Mouse (Mus musculus): ENCODE measurements at regions not wholly inside any gene's neighbourhood (a gene's known extent, or its start where the extent isn't known, plus 50 kb on each side); places are given as distances from the start of the nearest gene placed in this dataset.

DNA sequence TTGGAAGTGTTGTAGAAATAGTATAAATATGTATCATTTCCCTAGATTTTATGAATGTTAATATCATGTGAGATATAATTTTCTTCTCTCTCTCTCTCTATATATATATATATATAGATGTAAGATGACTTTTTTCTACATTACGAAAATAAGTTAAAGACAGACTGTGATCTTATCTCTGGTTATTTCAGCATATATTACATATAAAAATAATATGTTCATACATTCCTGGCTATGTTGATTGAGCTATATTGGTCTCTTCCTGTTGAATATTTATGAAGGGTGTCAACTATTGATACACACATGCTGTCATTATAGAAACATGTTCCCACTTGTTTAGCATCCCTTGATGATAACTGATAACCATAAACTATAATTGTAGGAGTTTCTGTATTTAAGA, 793.2 kb upstream of the Fat3 start:
- H3K36me3 ChIP-seq (replicated peaks; ENCODE audit: control insufficient read depth, insufficient read depth), result no peaks in the 10 kb centered on the region
- H3K9ac ChIP-seq, result no peak overlapping the region
- no peak for DNase-seq (ENCODE audit: low spot score)
- H3K4me2 ChIP-seq (replicated peaks), result no peak overlapping the region
- no peak overlapping the region for H3K27ac ChIP-seq
- H3K4me3 ChIP-seq (replicated peaks; ENCODE audit: low read length), result no peak overlapping the region
- WGBS, result 95% methylated on average over 1 of the region's 1 CpGs
- no peak for ATAC-seq (ENCODE audit: low FRiP score)
- no peaks in the 10 kb centered on the region for H3K4me1 ChIP-seq (replicated peaks; ENCODE audit: control insufficient read depth, insufficient read depth, low read length)
- no peaks in the 10 kb centered on the region for H3K27me3 ChIP-seq (ENCODE audit: control insufficient read depth, insufficient read depth, low read length)
- H3K9me3 ChIP-seq (ENCODE audit: control insufficient read depth, low read length), result no peaks in the 10 kb centered on the region

DNA sequence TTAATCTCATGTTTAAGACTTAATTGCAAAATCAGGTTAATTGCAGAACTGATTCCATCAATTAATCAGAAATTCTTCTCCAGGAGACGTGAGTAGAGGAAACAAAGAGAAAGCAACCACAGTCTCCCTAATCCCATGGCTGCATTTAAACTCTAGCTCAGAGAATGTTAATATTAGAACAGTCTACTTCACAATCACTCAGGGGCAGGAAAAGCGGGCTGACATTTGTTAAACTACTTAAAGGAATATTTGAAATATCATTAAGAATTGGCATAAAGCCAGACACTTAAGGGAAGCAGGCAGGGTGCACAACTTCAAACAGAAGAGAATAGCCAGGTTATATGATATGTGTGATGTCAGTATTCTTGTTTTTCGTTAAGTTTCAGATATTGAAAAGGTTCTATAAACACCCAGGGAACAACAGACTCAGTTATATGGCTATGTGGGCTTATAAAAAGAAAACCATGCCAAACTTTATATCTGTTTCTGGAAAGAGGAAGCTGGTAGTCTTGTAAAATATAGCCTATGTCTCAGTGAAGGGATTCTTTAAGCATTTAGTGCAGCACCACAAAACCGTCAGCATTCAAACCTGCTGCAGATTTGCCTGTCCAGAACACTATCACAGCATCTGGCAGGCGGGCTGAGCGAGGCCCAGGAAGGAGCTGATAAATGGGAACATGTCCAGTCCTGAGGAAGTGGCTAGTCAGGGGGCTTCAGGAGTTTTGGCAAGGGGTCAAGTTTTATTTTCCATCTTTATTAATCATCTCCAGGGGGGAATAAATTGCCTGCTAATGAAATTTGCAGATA, 787.9 kb upstream of the Fat3 start:
- ATAC-seq (ENCODE audit: low FRiP score) (no peak), DNase-seq (ENCODE audit: low spot score) (peak; percentile 36)

DNA sequence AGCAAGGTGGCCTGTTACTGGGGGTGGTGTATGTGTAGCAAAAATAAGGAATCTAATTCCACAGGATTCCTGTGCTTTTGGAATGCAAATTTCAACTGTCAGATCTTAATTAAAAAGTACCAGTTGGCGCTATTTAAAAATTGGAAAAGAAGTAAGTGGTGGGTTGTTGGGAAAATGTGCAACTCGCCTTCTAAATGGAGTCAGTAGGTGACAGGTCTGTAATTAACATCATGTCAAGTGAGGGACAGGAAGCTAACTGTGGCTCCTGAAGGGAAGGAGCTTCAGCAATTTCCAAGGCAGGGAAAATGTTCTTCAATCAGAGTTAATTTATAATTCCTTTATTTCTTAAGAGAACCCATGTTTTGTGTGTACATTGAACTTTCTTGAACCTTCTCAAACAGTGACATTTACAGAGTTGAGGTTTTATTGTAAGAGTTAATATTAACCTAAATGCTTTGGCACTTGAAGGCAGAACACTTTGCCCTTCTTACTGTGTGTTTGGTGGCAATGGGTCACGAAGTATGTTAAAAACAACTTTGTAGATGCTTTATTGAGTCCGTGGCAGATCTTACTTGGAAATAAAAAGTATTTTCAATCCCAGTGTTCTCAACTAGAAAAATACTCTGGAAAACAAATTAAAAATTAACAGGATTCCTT, 778.4 kb upstream of the Fat3 start:
- Histone ChIP-seq H3K9me3 (ENCODE audit: control insufficient read depth, low read length) (no peaks in the 10 kb centered on the region), H3K4me1 (replicated peaks; ENCODE audit: control insufficient read depth, insufficient read depth, low read length) (no peaks in the 10 kb centered on the region), H3K36me3 (replicated peaks; ENCODE audit: control insufficient read depth, insufficient read depth) (no peaks in the 10 kb centered on the region), H3K27ac (no peak overlapping the region), H3K4me2 (replicated peaks) (no peak overlapping the region), H3K4me3 (replicated peaks; ENCODE audit: low read length) (no peak overlapping the region), H3K27me3 (ENCODE audit: control insufficient read depth, insufficient read depth, low read length) (no peaks in the 10 kb centered on the region), H3K9ac (no peak overlapping the region)
- 73% methylated on average over 4 of the region's 4 CpGs for WGBS
- ATAC-seq (ENCODE audit: low FRiP score), result no peak
- no peak for DNase-seq (ENCODE audit: low spot score)

More for the DNA sequence above, 787.9 kb upstream of the Fat3 start:
- no peaks in the 10 kb centered on the region for H3K36me3 ChIP-seq (replicated peaks; ENCODE audit: control insufficient read depth, insufficient read depth)
- no peaks in the 10 kb centered on the region for H3K27me3 ChIP-seq (ENCODE audit: control insufficient read depth, insufficient read depth, low read length)
- no peak overlapping the region for H3K4me3 ChIP-seq (replicated peaks; ENCODE audit: low read length)
- no peak overlapping the region for H3K27ac ChIP-seq
- H3K9me3 ChIP-seq (ENCODE audit: control insufficient read depth, low read length), result no peaks in the 10 kb centered on the region
- WGBS, result 58% methylated on average over 6 of the region's 6 CpGs
- H3K9ac ChIP-seq, result no peak overlapping the region
- no peak overlapping the region for H3K4me2 ChIP-seq (replicated peaks)
- no peaks in the 10 kb centered on the region for H3K4me1 ChIP-seq (replicated peaks; ENCODE audit: control insufficient read depth, insufficient read depth, low read length)

GRCm38 (mm10) chr9:17272616-17273015, 771.5 kb upstream of the Fat3 start:
- WGBS, result 68% methylated on average over 2 of the region's 2 CpGs
- Histone ChIP-seq H3K27ac (no peak overlapping the region), H3K9me3 (ENCODE audit: control insufficient read depth, low read length) (no peaks in the 10 kb centered on the region), H3K4me1 (replicated peaks; ENCODE audit: control insufficient read depth, insufficient read depth, low read length) (no peaks in the 10 kb centered on the region), H3K9ac (no peak overlapping the region), H3K4me2 (replicated peaks) (no peak overlapping the region), H3K4me3 (replicated peaks; ENCODE audit: low read length) (no peak overlapping the region), H3K36me3 (replicated peaks; ENCODE audit: control insufficient read depth, insufficient read depth) (no peaks in the 10 kb centered on the region), H3K27me3 (ENCODE audit: control insufficient read depth, insufficient read depth, low read length) (no peaks in the 10 kb centered on the region)
- DNase-seq (ENCODE audit: low spot score), result no peak
- ATAC-seq (ENCODE audit: low FRiP score), result no peak

DNA sequence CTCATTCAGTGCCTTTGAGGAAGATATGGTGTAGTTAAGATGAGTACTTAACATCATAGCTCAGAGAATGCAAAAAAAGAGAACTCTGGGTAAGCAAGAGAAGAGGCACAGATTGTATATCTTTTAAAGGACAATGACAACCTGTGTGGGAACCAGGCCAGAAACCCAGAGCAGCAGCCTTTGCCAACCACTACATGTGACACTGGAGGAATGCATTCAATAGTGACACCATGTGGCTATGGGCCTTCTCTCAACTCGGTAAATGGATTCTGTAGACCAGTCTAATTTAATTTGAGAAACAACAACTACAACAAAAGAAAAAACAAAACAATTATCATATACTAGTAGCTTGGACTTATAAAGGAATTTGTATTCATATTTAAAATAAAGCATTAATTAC, 768.5 kb upstream of the Fat3 start:
- DNase-seq (ENCODE audit: low spot score) (peak; percentile 49), ATAC-seq (ENCODE audit: low FRiP score) (no peak)
- no peak overlapping the region for H3K9ac ChIP-seq
- no peaks in the 10 kb centered on the region for H3K4me1 ChIP-seq (replicated peaks; ENCODE audit: control insufficient read depth, insufficient read depth, low read length)
- no peak overlapping the region for H3K27ac ChIP-seq
- H3K36me3 ChIP-seq (replicated peaks; ENCODE audit: control insufficient read depth, insufficient read depth), result no peaks in the 10 kb centered on the region
- WGBS, result 22% methylated on average over 1 of the region's 1 CpGs
- no peaks in the 10 kb centered on the region for H3K9me3 ChIP-seq (ENCODE audit: control insufficient read depth, low read length)
- no peak overlapping the region for H3K4me2 ChIP-seq (replicated peaks)
- no peaks in the 10 kb centered on the region for H3K27me3 ChIP-seq (ENCODE audit: control insufficient read depth, insufficient read depth, low read length)
- no peak overlapping the region for H3K4me3 ChIP-seq (replicated peaks; ENCODE audit: low read length)

DNA sequence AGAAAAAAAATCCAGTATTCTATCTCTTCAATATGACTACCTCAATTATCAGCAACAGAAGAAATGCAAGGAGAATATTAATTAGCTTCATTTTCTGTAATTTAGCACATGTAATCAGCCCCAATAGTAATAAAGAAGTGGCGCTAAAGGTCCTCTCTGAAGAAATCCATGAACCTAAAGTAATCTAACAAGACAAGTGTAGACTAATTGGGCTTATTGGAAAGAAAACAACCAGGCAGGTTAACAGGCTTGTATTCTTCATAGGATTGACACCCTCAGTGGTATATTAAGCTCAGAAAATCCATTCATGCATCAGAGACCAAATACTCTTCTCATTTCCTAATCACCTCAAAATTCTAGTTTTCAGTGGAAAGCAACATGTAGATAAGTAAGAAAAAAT, 756.1 kb upstream of the Fat3 start:
- no peak for ATAC-seq (ENCODE audit: low FRiP score)
- H3K9me3 ChIP-seq (ENCODE audit: control insufficient read depth, low read length), result no peaks in the 10 kb centered on the region
- no peak for DNase-seq (ENCODE audit: low spot score)
- H3K27me3 ChIP-seq (ENCODE audit: control insufficient read depth, insufficient read depth, low read length), result no peaks in the 10 kb centered on the region
- WGBS, result 78% methylated on average over 1 of the region's 1 CpGs
- no peak overlapping the region for H3K27ac ChIP-seq
- H3K4me3 ChIP-seq (replicated peaks; ENCODE audit: low read length), result no peak overlapping the region
- H3K36me3 ChIP-seq (replicated peaks; ENCODE audit: control insufficient read depth, insufficient read depth), result no peaks in the 10 kb centered on the region
- H3K9ac ChIP-seq, result no peak overlapping the region
- H3K4me1 ChIP-seq (replicated peaks; ENCODE audit: control insufficient read depth, insufficient read depth, low read length), result no peaks in the 10 kb centered on the region
- H3K4me2 ChIP-seq (replicated peaks), result no peak overlapping the region

DNA sequence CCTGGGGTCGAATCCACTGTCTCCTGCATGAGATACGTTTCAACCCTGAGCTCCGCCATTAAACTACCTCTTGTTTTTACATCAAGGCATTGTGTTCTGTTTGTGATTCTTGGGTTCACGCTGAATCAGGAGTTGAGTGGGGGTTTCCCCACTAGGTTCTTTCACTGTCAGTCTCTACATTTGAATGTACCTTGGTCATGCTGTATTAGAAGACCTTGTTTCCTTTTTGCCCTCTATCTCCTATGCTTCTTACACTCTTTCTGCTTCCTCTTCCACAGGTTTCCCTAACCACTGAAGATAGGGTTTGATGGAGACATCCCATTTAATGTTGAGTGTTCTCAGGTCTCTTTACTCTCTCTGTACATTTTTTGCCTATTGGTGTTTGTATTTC, 726.0 kb upstream of the Fat3 start:
- no peak overlapping the region for H3K4me2 ChIP-seq (replicated peaks)
- H3K9me3 ChIP-seq (ENCODE audit: control insufficient read depth, low read length), result no peaks in the 10 kb centered on the region
- no peak overlapping the region for H3K4me3 ChIP-seq (replicated peaks; ENCODE audit: low read length)
- WGBS, result 86% methylated on average over 4 of the region's 4 CpGs
- H3K9ac ChIP-seq, result no peak overlapping the region
- no peaks in the 10 kb centered on the region for H3K4me1 ChIP-seq (replicated peaks; ENCODE audit: control insufficient read depth, insufficient read depth, low read length)
- no peaks in the 10 kb centered on the region for H3K36me3 ChIP-seq (replicated peaks; ENCODE audit: control insufficient read depth, insufficient read depth)
- ATAC-seq (ENCODE audit: low FRiP score) (no peak), DNase-seq (ENCODE audit: low spot score) (no peak)
- H3K27ac ChIP-seq, result no peak overlapping the region
- no peaks in the 10 kb centered on the region for H3K27me3 ChIP-seq (ENCODE audit: control insufficient read depth, insufficient read depth, low read length)

DNA sequence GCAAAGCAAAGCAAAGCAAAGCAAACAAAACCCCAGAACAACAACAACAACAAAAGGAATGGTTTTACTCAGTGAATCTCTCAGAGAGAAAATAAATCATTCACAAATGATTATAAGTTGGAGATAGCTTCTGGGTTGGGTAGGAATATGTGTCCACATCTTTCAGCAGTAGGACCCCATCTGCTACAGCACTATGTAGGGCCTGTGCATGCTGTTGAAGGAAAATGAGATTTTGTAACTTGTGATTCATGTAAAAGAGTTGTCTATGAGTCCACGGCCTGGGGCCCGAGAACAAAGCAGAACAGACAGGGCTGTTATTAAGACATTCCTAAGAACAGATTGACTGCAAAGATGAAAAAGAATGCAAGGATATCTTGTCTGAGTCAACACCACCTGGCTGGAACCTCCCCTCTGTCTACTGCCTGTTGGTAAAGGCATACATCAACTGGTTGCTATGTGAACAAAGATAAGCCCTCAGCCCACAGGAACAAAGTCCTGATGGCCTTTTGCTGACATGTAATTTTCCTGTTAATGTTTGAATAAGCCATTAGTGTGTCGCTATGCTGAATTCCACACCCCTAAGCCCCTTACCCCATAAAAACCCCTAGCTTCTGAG, 725.5 kb upstream of the Fat3 start:
- H3K27ac ChIP-seq, result no peak overlapping the region
- no peak overlapping the region for H3K9ac ChIP-seq
- 88% methylated on average over 3 of the region's 3 CpGs for WGBS
- H3K27me3 ChIP-seq (ENCODE audit: control insufficient read depth, insufficient read depth, low read length), result no peaks in the 10 kb centered on the region
- ATAC-seq (ENCODE audit: low FRiP score) (no peak), DNase-seq (ENCODE audit: low spot score) (no peak)
- H3K4me2 ChIP-seq (replicated peaks), result no peak overlapping the region
- H3K9me3 ChIP-seq (ENCODE audit: control insufficient read depth, low read length), result no peaks in the 10 kb centered on the region
- H3K36me3 ChIP-seq (replicated peaks; ENCODE audit: control insufficient read depth, insufficient read depth), result no peaks in the 10 kb centered on the region
- H3K4me1 ChIP-seq (replicated peaks; ENCODE audit: control insufficient read depth, insufficient read depth, low read length), result no peaks in the 10 kb centered on the region
- no peak overlapping the region for H3K4me3 ChIP-seq (replicated peaks; ENCODE audit: low read length)

- DNase-seq (ENCODE audit: low spot score) (no peak), ATAC-seq (ENCODE audit: low FRiP score) (no peak)
- Histone ChIP-seq H3K27ac (no peak overlapping the region), H3K4me3 (replicated peaks; ENCODE audit: low read length) (no peak overlapping the region), H3K9ac (no peak overlapping the region), H3K36me3 (replicated peaks; ENCODE audit: control insufficient read depth, insufficient read depth) (no peaks in the 10 kb centered on the region), H3K4me2 (replicated peaks) (no peak overlapping the region), H3K4me1 (replicated peaks; ENCODE audit: control insufficient read depth, insufficient read depth, low read length) (no peaks in the 10 kb centered on the region), H3K9me3 (ENCODE audit: control insufficient read depth, low read length) (no peaks in the 10 kb centered on the region), H3K27me3 (ENCODE audit: control insufficient read depth, insufficient read depth, low read length) (no peaks in the 10 kb centered on the region)
Measured at GRCm38 (mm10) chr9:17195339-17195738, 694.3 kb upstream of the Fat3 start.

All from hindbrain, embryonic 14.5 days (tissue).